Mouse (Mus musculus) adrenal gland, postnatal 14 days (tissue): ENCODE results near the gene Bbs2. TPM values are rescaled to one million over a fixed set of nuclear protein-coding genes. Genes with fewer than 3 reads are reported as not detected.
"Not testable (repeated sequence)": the region's sequence is repeated elsewhere in the genome, so short reads cannot be mapped to it uniquely, and the experiment has no call there.

ENCODE experiments used
- DNase-seq: peaks from one replicate; pipeline ENCODE4 v3.0.0; 2021; ENCODE audit warnings: mixed read lengths
- long read RNA-seq, 2 experiments: library from polyadenylated mRNA; stranded (forward); transcript quantifications; one replicate each; pipeline ENCODE4 v2.0.0; 2021
- total RNA-seq: library from RNA; stranded (reverse); gene quantifications from 2 replicates; pipeline ENCODE4 v1.2.3, GENCODE M21; 2021

Bbs2 gene
- total RNA-seq, result 14.3 and 19.6 TPM in 2 replicates
- long read RNA-seq, experiment 1, transcript Bbs2-201 (17 exons, 3,064 nt), result major isoform, 10 of 11 reads
- long read RNA-seq, experiment 1, partial matches to known transcripts, result 1 of 11 reads
- long read RNA-seq, experiment 1, other reads (novel, unspliced or antisense), result 0 of 11 reads
- long read RNA-seq, experiment 2, transcript Bbs2-201 (17 exons, 3,064 nt), result major isoform, 9 of 11 reads
- long read RNA-seq, experiment 2, partial matches to known transcripts, result 0 of 11 reads
- long read RNA-seq, experiment 2, other reads (novel, unspliced or antisense), result 2 of 11 reads

- DNase-seq, result peak; percentile 100
Measured at GRCm38 (mm10) chr8:94098081-94098974, at the start of gene Bbs2. Bbs2 (minus strand) TSS chr8:94098928.

GRCm38 (mm10) chr8:94148236-94148635, 49.5 kb upstream of the Bbs2 start:
- no peak for DNase-seq

- peak; percentile 9 for DNase-seq
Measured at GRCm38 (mm10) chr8:94140266-94140795, 41.6 kb upstream of the Bbs2 start.

DNA sequence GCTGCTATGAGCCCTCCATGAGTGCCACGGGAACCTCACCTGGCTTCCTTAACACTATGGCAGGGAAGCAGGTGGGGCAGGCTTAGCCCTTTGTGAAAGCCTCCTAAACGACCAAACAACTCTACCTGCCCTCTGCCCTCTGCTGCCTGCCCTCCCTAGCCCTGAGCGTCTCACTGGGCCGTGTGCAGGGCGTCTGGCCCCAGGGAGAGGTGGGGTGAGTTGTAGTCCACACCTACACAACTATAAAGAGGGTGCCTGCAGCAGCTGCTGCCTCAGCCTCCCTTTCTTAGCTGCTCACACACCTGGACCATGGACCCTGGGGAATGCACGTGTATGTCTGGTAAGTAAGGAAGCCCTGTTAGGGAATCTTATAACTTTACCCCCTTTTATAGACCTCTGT, 38.2 kb upstream of the Bbs2 start, which contains the start of gene Mt4:
Mt4 (plus strand) TSS at position 265 of the 400 bp plus-strand sequence.
- DNase-seq, result no peak

- no peak for DNase-seq
Measured at GRCm38 (mm10) chr8:94136192-94136591, 37.5 kb upstream of the Bbs2 start.

DNA sequence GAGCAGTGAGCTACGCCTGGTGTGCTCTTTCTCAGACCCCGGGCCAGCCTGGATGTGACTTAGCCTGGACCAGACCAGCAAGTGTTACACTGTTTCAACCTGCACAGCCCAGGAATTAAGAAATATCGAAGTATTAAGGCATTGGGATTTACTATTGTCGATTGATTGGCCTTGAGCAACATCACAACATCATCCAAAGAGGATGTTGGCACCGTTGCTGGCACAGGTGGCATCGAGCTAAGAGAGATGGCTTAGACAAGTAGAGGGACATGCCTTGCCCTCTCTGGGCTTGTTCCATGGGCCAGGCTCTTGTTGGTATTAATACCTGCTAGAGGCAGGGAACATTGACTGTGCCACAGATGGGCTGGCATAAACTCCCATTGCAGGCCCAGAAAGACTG, 36.8 kb upstream of the Bbs2 start:
- DNase-seq, result no peak

GRCm38 (mm10) chr8:94134601-94135000, 35.9 kb upstream of the Bbs2 start:
- not testable (repeated sequence) for DNase-seq

- no peak for DNase-seq
Measured at GRCm38 (mm10) chr8:94132096-94132495, 33.4 kb upstream of the Bbs2 start.

DNA sequence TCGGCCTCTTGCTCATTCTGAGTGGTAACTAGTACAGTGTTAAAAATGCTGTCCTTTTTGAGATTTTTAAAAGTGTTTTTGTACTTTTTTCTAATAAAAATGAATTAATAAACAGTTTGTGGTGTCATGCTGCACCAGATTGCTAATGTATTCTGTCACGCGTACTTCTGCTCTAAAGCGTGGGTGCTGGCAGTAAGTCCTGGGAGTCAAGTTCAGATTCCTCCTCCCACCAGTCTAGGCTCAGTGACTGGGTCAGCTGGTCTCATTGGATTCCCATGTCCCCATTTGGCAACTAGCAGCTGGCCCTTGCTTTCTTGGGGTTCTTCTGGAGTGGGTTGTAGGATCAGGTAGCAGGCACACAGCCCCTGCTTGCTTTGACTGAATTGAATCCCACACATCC, 31.4 kb upstream of the Bbs2 start:
- no peak for DNase-seq

- no peak for DNase-seq
Measured at GRCm38 (mm10) chr8:94129133-94129789, 30.5 kb upstream of the Bbs2 start.

DNA sequence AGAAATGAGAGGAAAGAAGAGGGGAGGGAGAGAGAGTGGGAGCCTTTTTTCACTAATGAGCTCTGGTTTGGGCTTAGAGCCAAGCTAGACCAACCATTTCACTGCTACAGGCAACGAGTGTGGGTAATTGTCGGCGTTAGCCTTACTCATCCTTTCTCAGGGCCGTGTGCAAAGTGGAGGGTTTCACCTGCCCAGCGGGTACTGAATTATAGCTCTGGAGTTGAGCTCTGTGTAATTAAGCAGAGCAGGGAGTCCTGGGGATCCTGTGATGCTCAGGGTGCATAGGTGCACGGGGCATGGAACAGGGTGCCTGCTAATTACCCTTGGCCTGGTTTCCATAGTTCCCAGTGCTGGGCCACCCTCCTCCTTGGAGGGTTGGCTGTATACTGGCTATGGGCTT, 29.0 kb upstream of the Bbs2 start:
- DNase-seq, result no peak

DNA sequence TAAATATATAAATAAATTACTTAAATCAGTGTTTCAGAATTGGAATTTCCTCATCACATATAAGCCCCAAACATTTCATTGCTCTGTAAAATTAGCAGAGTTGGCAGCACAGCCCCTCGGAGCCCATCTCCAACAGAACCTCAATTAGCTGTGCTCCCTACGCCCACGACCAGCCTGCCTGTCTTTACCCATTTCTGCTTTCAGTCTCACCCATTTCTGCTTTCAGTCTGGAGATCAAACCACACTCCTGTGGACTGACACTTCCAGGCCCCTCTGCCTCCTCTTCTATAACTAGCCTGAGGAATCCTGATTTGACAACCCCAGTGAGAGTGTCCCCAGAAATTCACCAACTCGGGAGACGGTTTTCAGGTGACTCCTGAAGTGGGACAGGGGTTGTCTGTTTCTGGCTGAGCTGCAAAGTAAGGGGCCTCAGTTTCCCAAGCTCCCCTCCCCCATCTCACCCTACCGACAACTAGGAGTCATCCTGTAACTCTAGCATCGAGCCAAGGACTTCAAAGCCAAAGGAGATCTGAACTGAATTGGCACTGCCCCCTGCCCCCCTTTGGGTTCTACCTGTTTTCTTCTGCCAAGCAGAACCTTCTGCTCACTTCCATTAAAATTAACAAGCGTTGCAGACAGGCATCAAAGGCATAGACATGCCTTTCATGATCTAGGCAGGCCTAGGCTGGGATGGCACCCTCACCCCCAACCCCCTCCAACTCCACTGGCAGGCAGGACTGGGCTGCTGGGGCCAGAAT, 24.2 kb upstream of the Bbs2 start:
- no peak for DNase-seq

DNA sequence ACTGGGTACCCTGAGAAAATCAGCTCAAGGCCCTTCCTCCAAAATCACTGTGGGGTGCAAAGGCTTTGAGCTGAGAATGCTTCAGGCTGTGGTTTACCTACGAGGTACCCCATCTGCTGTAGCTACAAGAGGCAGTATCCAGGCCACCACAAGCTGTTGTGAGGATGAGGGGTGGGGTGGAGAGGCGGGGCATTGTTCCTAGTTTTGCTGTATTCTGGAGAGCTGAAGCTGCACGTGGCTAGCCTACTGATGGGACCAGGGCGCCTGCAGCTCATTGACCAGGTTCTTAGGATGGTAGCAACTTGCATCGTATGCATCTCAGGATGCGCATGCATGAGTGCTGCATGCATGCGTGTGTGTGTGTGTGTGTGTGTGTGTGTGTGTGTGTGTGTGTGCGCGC, 22.9 kb upstream of the Bbs2 start:
- DNase-seq, result no peak

DNA sequence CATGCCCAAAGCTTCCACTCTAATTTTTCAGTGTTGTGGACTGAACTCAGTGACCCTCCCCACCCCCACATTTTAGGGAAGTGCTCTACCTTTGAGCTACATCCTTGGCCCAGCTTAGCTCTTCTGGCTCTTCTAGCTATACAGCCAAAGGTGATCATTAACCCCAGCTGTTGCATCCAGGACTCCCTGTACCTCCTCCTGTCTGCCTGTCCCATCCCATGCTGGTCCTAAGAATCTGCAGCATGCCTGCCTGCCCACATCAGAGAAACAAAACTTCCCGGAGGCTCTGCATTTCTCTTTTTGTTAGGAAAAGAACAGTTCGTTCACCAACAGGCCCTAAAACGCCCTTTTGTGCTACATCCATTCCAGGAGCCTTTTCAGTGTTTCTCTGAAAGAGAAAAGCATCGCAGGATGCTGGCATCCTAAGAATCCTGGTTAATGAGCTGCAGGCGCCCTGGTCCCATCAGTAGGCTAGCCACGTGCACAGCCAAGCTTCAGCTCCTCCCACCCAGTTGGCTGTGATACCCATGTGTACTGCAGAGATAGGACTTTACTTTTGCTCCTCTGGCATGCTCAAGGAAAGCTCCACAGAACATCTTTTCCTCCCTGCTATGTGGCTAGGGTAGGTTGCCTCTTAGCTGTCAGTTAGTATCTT, 20.2 kb upstream of the Bbs2 start:
- DNase-seq, result no peak

- no peak for DNase-seq
Measured at GRCm38 (mm10) chr8:94113972-94114371, 15.2 kb upstream of the Bbs2 start.

DNA sequence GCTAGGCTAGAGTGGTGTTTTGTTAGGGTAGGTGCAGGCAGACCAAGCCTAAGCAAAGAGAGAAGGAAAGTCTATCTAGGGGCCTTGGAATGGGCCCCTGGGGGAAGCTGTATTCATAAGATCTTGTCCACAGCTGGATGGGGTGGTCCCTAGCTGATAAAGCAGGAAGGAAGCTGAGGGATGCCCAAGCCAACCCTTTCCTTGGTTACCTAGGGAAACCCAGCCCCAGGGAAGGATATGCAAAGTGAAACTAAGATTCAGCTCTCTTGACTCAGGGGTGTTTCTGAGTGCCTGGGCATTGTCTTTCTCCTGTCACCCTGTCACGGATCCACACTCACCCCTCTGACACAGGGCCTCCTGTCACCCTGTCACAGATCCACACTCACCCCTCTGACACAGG, 14.7 kb upstream of the Bbs2 start:
- no peak for DNase-seq

DNA sequence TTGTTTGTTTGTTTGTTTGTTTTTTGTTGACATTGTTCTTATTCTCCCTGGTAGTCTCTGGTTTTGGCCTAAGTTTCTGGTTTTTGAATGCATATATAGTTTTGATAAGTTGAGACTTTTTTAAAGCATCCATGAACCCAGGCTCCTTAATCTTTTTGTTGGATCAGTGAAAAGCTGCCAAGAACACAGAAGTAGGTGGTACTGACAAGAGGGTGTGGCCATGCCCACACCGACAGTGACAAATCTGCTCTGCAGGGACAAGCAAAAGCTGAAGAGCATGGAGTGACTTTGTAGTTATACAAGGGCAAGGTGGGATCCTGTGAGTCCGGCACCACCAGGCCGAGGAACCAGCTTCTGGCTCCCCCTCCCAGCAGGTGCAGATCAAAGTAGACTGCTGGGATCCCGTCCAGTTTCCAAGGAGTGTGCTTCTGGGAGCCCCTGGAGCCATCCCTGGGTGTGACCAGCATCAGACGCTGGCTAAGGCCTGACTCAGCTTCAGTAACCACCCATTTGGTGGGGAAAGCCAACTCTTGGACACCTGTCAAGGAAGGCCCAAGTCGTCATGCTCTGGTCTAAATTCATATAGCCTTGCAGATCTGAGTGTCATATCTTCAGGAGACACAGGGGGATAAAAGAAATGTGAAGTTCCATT, 11.9 kb upstream of the Bbs2 start:
- no peak for DNase-seq

DNA sequence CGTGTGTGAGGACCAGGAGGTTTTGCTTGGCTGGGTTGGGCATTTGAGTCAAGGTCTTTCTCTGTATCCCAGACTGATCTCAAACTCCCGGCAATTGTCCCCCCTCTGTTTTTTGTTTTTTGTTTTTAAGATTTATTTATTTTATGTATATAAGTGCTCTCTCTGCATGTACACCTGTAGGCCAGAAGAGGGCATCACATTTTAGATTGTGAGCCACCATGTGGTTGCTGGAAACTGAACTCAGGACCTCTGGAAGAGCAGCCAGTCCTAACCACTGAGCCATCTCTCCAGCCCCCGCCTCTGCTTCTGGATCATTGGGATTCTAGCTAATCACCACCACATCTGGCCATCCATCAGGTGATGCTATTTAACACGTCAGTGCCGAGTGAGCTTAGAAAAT, 11.1 kb upstream of the Bbs2 start:
- no peak for DNase-seq

GRCm38 (mm10) chr8:94109396-94109795, 10.7 kb upstream of the Bbs2 start:
- DNase-seq, result no peak

- peak; percentile 80 for DNase-seq
Measured at GRCm38 (mm10) chr8:94107871-94108270, 9.1 kb upstream of the Bbs2 start.

DNA sequence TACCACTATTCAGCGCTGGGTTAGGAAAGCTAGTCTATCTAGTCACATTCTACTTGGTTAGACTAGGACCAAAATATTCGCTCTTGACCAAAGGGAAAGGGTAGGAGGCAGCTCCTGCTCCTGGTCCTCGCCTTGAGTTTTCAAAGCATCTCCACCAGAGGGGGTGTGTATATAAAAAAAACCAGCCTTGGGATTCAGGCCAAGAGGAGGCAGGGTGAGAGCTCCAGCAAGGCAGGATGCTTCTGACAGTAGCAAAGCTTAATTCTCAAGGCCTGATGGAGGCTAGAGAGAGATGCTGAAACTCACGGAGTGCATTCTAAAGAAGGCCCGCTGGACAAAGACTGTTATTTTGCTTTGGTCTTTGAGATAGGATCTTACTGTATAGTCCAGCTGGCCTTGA, 5.4 kb upstream of the Bbs2 start:
- DNase-seq, result peak; percentile 73
